Mouse (Mus musculus) E14TG2a.4 (cell line): Measurements from ENCODE around the gene Ubl7.

Source experiments
- CTCF ChIP-seq: conservative IDR thresholded peaks from 2 replicates; pipeline ENCODE4 v1.5.1; 2014; ENCODE audit warnings: low read length
- NANOG ChIP-seq: IDR thresholded peaks from 2 replicates; pipeline ENCODE4 v1.6.1; 2014; ENCODE audit warnings: borderline replicate concordance, low read length, mixed read lengths

GRCm38 (mm10) chr9:57945771-57946616 lies 35.2 kb downstream of the Ubl7 start:
- no peak for TF ChIP-seq CTCF
- no peak for TF ChIP-seq NANOG
